Mouse (Mus musculus) E14TG2a.4 (cell line): ENCODE data around the gene Sema4c.

ENCODE experiments used
- CTCF ChIP-seq: conservative IDR thresholded peaks from 2 replicates; pipeline ENCODE4 v1.5.1; 2014; ENCODE audit warnings: low read length
- NANOG ChIP-seq: IDR thresholded peaks from 2 replicates; pipeline ENCODE4 v1.6.1; 2014; ENCODE audit warnings: borderline replicate concordance, low read length, mixed read lengths

GRCm38 (mm10) chr1:36574196-36574955 is 16.2 kb upstream of the Sema4c start:
- TF ChIP-seq CTCF (no peak), NANOG (no peak)
